Mouse (Mus musculus) C2C12 (cell line): ENCODE measurements at regions not wholly inside any gene's neighbourhood (a gene's known extent, or its start where the extent isn't known, plus 50 kb on each side); places are given as distances from the start of the nearest gene placed in this dataset.

Experiments
- H3K27me3 ChIP-seq: one replicate; pipeline ENCODE4 v1.6.1; 2011; ENCODE audit not compliant: control insufficient read depth, insufficient read depth, insufficient read length
- H3K36me3 ChIP-seq: one replicate; pipeline ENCODE4 v1.6.1; 2011; ENCODE audit not compliant: control insufficient read depth, insufficient read depth
- H3K4me3 ChIP-seq: one replicate; pipeline ENCODE4 v1.5.1; 2011; ENCODE audit warnings: mild to moderate bottlenecking, control low read depth; ENCODE audit not compliant: poor library complexity, insufficient read depth, severe bottlenecking
- H3K79me2 ChIP-seq: one replicate; pipeline ENCODE4 v1.6.1; 2011; ENCODE audit not compliant: control insufficient read depth, insufficient read depth
- H3K79me3 ChIP-seq: one replicate; pipeline ENCODE4 v1.6.1; 2011; ENCODE audit warnings: low read depth, control low read depth
- H3ac ChIP-seq: one replicate; pipeline ENCODE3; 2011; ENCODE audit warnings: low read depth; ENCODE audit not compliant: control insufficient read depth, insufficient read length
- CEBPB ChIP-seq: IDR thresholded peaks from one replicate; pipeline ENCODE4 v1.6.1; 2011; ENCODE audit warnings: low read depth, mild to moderate bottlenecking, control low read depth, moderate library complexity
- CTCF ChIP-seq: IDR thresholded peaks from one replicate; pipeline ENCODE4 v1.5.1; 2011; ENCODE audit not compliant: control insufficient read depth, insufficient read depth, insufficient read length
- FOSL1 ChIP-seq: IDR thresholded peaks from one replicate; pipeline ENCODE4 v1.8.0; 2011; ENCODE audit warnings: mild to moderate bottlenecking, low read length; ENCODE audit not compliant: poor library complexity, insufficient read depth, severe bottlenecking
- MAX ChIP-seq: IDR thresholded peaks from one replicate; pipeline ENCODE4 v1.6.1; 2011; ENCODE audit warnings: mild to moderate bottlenecking, control low read depth
- MYOD1 ChIP-seq: IDR thresholded peaks from one replicate; pipeline ENCODE4 v1.6.1; 2011; ENCODE audit warnings: low read depth; ENCODE audit not compliant: control insufficient read depth, insufficient read length
- MYOG ChIP-seq: IDR thresholded peaks from one replicate; pipeline ENCODE4 v1.6.1; 2011; ENCODE audit not compliant: control insufficient read depth, insufficient read length; ENCODE audit errors: extremely low read depth
- USF1 ChIP-seq: IDR thresholded peaks from one replicate; pipeline ENCODE4 v1.6.1; 2011; ENCODE audit warnings: low read depth, mild to moderate bottlenecking, control low read depth, moderate library complexity

DNA sequence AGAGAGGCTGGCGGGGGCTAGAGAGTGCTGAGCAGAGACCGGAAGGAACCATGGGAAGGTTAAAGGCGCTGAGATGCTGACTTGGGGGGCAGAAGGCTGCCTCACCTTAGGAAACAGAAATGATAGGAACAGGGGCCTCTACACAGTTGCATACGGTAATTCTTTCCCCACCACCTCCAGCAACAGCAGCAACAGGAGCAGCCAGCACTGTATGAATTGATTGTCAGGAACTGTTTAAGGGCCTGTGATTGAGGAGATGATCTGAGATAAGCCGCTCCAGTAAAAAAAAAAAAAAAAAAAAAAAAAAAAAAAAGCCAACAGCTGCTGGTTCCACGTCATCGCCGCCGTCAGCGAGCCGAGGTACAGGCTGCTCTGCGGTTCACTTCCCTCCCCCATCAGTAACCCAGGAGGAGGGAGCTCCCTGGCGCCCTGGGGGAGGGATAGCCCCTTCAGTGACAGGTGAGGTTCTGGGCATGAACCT lies 151.3 kb upstream of the Rybp start:
- Histone ChIP-seq H3K36me3 (no peaks in the 10 kb centered on the region), H3K79me3 (no peaks in the 10 kb centered on the region), H3ac (no peak overlapping the region), H3K27me3 (no peaks in the 10 kb centered on the region), H3K79me2 (no peaks in the 10 kb centered on the region), H3K4me3 (no peak overlapping the region)
- TF ChIP-seq MYOD1 (peak; percentile 76), CTCF (no peak)

- Histone ChIP-seq H3ac (no peak overlapping the region), H3K79me2 (no peaks in the 10 kb centered on the region), H3K27me3 (no peaks in the 10 kb centered on the region), H3K36me3 (no peaks in the 10 kb centered on the region), H3K79me3 (no peaks in the 10 kb centered on the region), H3K4me3 (no peak overlapping the region)
- no peak for TF ChIP-seq MYOG
- no peak for TF ChIP-seq CEBPB
- no peak for TF ChIP-seq USF1
- no peak for TF ChIP-seq FOSL1
- TF ChIP-seq MAX: no peak
- no peak for TF ChIP-seq CTCF
- no peak for TF ChIP-seq MYOD1
These were observed 150.7 kb upstream of the Rybp start for GRCm38 (mm10) chr6:100437980-100438379.

DNA sequence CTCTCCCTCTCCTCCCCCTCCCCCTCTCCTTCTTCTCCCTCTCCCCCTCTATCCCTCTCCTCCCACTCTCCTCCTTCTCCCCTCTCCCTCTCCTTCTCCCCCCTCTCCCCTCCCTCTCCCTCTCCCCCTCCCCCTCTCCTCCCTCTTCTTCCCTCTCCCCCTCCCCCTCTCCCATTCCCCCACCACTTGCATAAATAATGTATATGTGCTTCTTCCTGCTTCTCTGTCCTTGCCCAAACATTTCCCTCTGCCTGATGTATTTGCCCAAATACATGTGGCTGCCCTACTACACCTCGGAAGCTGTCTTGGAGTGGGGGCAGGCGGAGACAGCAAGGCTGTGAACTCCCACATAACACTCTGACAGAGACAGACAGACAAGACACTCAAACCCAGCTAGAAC lies 149.2 kb upstream of the Rybp start:
- Histone ChIP-seq H3K4me3 (no peak overlapping the region), H3K27me3 (no peaks in the 10 kb centered on the region), H3K36me3 (no peaks in the 10 kb centered on the region), H3K79me3 (no peaks in the 10 kb centered on the region), H3K79me2 (no peaks in the 10 kb centered on the region), H3ac (no peak overlapping the region)
- no peak for TF ChIP-seq MAX
- no peak for TF ChIP-seq USF1
- no peak for TF ChIP-seq CTCF
- no peak for TF ChIP-seq CEBPB
- no peak for TF ChIP-seq MYOG
- TF ChIP-seq MYOD1: no peak
- no peak for TF ChIP-seq FOSL1

DNA sequence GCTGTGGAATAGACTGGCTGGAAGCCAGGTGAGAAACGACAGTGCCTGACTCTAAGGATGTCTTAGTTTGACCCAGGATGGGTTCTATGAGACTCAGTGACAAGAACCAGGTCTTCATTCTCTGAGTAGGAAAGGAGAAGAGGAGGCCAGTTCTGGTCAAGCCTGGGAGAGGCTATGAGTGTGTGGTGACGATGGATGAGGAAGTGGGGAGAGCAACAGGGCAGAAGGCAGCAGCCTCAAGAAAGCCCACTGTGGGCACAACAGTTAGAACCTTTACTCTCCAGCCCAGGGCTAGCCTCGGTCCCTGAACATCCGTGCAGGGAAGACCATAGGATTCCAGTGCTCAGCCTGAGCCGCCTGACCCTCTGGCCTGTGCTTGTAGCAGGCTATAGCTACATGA lies 147.9 kb upstream of the Rybp start:
- TF ChIP-seq MYOD1 (no peak), USF1 (no peak), FOSL1 (no peak), CTCF (no peak), MYOG (no peak), MAX (no peak), CEBPB (no peak)
- H3K27me3 ChIP-seq: no peaks in the 10 kb centered on the region
- no peaks in the 10 kb centered on the region for H3K79me2 ChIP-seq
- H3K36me3 ChIP-seq: no peaks in the 10 kb centered on the region
- H3K4me3 ChIP-seq: no peak overlapping the region
- H3ac ChIP-seq: no peak overlapping the region
- H3K79me3 ChIP-seq: no peaks in the 10 kb centered on the region

DNA sequence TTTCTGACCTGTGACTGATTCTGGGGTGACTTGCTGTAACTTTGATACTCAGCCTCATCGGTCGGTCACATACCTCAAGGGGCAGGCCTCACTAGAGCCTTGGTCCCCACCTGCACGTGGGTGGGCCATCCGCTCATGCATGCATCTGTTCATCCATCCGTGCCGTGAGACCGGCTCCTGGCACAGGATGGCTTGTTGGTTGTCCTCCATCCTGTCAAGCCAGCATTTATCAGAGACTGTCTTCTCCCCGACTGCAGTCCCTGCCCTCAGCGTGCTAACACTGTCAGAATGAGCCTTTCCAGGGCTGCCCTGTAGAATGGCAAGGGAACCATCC lies 146.2 kb upstream of the Rybp start:
- H3K79me3 ChIP-seq: no peaks in the 10 kb centered on the region
- TF ChIP-seq CTCF: no peak
- no peak for TF ChIP-seq MAX
- TF ChIP-seq CEBPB: no peak
- TF ChIP-seq MYOD1: no peak
- TF ChIP-seq FOSL1: no peak
- TF ChIP-seq USF1: no peak
- no peak for TF ChIP-seq MYOG
- H3K27me3 ChIP-seq: no peaks in the 10 kb centered on the region
- no peak overlapping the region for H3ac ChIP-seq
- H3K4me3 ChIP-seq: no peak overlapping the region
- no peaks in the 10 kb centered on the region for H3K36me3 ChIP-seq
- H3K79me2 ChIP-seq: no peaks in the 10 kb centered on the region

- H3K79me3 ChIP-seq: no peaks in the 10 kb centered on the region
- no peak overlapping the region for H3ac ChIP-seq
- TF ChIP-seq MYOD1 (no peak), CTCF (no peak), FOSL1 (no peak), USF1 (no peak), MAX (no peak), CEBPB (no peak)
- no peaks in the 10 kb centered on the region for H3K27me3 ChIP-seq
- H3K36me3 ChIP-seq: no peaks in the 10 kb centered on the region
- H3K79me2 ChIP-seq: no peaks in the 10 kb centered on the region
- no peak overlapping the region for H3K4me3 ChIP-seq
These were observed 145.6 kb upstream of the Rybp start for GRCm38 (mm10) chr6:100432688-100433533.
